Mouse (Mus musculus) small intestine, adult 2 months (tissue): ENCODE measurements around the gene Szrd1. TPM values are rescaled to one million over a fixed set of nuclear protein-coding genes. Genes with fewer than 3 reads are reported as not detected.

Experiments
- H3K27ac ChIP-seq: fragments of 200-500 bp; 2 replicates; pipeline ENCODE4 v1.5.1; 2012; ENCODE audit warnings: low read depth, low read length, control low read depth, inconsistent platforms; ENCODE audit not compliant: insufficient read depth
- H3K27me3 ChIP-seq: fragments of 200-500 bp; 2 replicates; pipeline ENCODE4 v1.6.1; 2012; ENCODE audit warnings: mild to moderate bottlenecking, moderate library complexity, low read length, inconsistent platforms; ENCODE audit not compliant: control insufficient read depth, insufficient read depth
- H3K36me3 ChIP-seq: fragments of 200-500 bp; 2 replicates; pipeline ENCODE4 v1.6.1; 2012; ENCODE audit warnings: mild to moderate bottlenecking, low read length, control low read depth, inconsistent platforms; ENCODE audit not compliant: control insufficient read depth, insufficient read depth
- H3K4me1 ChIP-seq: fragments of 200-500 bp; 2 replicates; pipeline ENCODE4 v1.6.1; 2012; ENCODE audit warnings: low read length, inconsistent platforms, mixed read lengths; ENCODE audit not compliant: control insufficient read depth, insufficient read depth, insufficient read length
- H3K4me3 ChIP-seq: fragments of 200-500 bp; 2 replicates; pipeline ENCODE4 v1.5.1; 2012; ENCODE audit warnings: low read depth, mild to moderate bottlenecking, control low read depth, inconsistent platforms, low read length, moderate library complexity
- CTCF ChIP-seq: fragments of 200-500 bp; IDR thresholded peaks from 2 replicates; pipeline ENCODE4 v1.5.1; 2012; ENCODE audit warnings: low read depth, mild to moderate bottlenecking, control low read depth, inconsistent platforms, low read length, moderate library complexity, mixed read lengths; ENCODE audit not compliant: insufficient replicate concordance, insufficient read length; ENCODE audit errors: extremely low read depth
- POLR2A ChIP-seq: fragments of 200-500 bp; IDR thresholded peaks from 2 replicates; pipeline ENCODE4 v1.6.1; 2012; ENCODE audit warnings: low read depth, mild to moderate bottlenecking, control low read depth, inconsistent platforms, low read length, moderate library complexity
- WGBS: fragments of 180-500 bp; shearing (Covaris S2); methylation state at CpG from one replicate; pipeline ENCODE4 v1.1.7; 2018; 5-methylcytosine and 5-hydroxymethylcytosine counted together
- polyA plus RNA-seq: library from polyadenylated mRNA; depleted of rRNA; stranded (reverse); fragments of >200 nt; gene quantifications from 2 replicates; pipeline ENCODE4 v1.2.3, GENCODE M21; 2012

The Szrd1 gene
- polyA plus RNA-seq, 1 experiment, result 52.5 TPM

DNA sequence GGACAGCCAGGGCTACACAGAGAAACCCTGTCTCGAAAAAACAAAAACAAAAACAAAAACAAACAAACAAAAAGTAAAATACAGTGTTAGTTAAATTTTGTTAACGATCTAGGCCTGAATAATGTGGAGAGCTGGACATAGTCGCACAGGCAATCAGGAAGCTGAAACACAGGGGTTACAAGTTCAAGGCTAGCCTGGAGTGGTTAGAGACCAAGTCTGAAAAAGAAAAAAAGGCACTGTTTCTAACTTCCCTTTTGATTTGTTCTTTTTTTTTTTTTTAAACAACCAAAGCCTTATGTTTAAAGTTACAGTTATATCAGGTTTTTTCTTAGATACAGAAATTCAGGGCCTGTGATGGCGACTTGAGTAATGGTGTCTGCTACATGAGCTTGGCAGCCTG is 20.6 kb upstream of the Szrd1 start:
- no peak for TF ChIP-seq POLR2A
- no peak for TF ChIP-seq CTCF
- H3K27me3 ChIP-seq, result no peaks in the 10 kb centered on the region
- 61% methylated on average over 4 of the region's 4 CpGs for WGBS

DNA sequence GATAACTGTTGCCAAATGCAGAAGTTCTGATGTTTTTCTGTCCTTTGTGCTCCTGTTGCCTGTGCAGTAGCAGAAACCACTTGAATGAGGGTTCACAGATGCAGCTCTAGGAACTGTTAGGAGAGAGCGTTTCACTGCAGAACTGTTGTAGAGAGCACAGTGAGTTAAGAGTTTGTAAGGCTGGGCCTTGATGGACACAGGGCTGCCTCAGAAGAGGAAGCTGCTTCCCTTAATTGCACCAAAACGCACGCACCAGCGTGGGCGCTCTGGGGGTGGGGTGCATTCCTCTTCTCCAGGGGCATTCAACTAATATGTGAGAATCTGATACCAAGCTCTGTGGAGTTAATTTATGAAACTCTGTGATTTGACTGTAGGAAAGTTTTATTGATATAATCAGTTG is 20.1 kb upstream of the Szrd1 start:
- H3K4me1 ChIP-seq, result peaks cover 32% of the 10 kb centered on the region
- WGBS, result 18% methylated on average over 5 of the region's 5 CpGs
- no peak overlapping the region for H3K4me3 ChIP-seq
- no peak for TF ChIP-seq POLR2A
- no peak for TF ChIP-seq CTCF
- H3K27me3 ChIP-seq, result no peaks in the 10 kb centered on the region
- no peaks in the 10 kb centered on the region for H3K36me3 ChIP-seq
- peak overlapping the region; percentile 89 for H3K27ac ChIP-seq

More for the DNA sequence above, 20.6 kb upstream of the Szrd1 start:
- no peak overlapping the region; the same call in 1 of the 2 replicates for H3K27ac ChIP-seq
- no peak overlapping the region for H3K4me3 ChIP-seq
- no peaks in the 10 kb centered on the region for H3K36me3 ChIP-seq
- H3K4me1 ChIP-seq, result peaks cover 32% of the 10 kb centered on the region

DNA sequence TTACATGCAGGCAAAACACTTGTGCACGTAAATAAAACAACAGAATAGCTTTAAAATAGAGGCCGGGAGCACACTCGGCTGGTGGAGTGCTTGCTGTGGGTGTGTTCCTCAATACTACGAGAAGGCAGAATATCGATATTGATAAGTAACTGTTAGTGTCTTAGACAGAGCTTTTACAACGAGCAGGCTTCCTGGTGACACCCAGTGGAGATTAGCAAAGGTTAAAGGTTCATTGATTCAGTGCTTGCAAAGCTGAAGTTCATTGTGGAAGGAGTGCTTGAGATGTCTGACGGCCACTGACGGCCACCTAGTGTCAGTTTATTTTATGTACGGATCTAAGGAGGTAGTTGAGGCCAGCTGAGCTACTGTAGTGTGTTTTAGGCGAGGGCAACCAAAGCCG is 19.5 kb upstream of the Szrd1 start:
- no peaks in the 10 kb centered on the region for H3K36me3 ChIP-seq
- H3K4me1 ChIP-seq, result peaks cover 32% of the 10 kb centered on the region
- H3K4me3 ChIP-seq, result peak overlapping the region; percentile 37; the same call in 1 of the 2 replicates
- peak overlapping the region; percentile 96 for H3K27ac ChIP-seq
- TF ChIP-seq POLR2A (no peak), CTCF (peak; percentile 18; the same call in 1 of the 2 replicates)
- no peaks in the 10 kb centered on the region for H3K27me3 ChIP-seq
- 17% methylated on average over 11 of the region's 11 CpGs for WGBS

DNA sequence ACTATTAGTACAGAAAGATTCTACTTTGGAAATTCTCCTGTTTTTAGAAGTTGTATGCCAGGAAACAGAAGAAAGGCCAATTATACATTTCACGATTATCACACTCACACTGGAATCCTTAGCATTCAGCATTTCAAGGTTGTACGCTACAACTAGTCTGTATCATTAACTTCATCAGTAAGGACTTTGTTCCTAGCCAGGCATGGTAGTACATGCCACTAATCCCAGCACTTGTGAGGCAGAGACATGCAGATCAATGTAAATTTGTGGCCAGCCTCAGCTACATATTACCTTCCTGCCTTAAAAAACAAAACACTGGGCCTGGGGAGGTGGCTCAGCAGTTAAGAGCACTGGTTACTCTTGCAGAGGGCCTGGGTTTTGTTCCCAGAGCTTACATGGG is 19.0 kb upstream of the Szrd1 start:
- H3K4me3 ChIP-seq, result peak overlapping the region; percentile 37; the same call in 1 of the 2 replicates
- H3K27me3 ChIP-seq, result no peaks in the 10 kb centered on the region
- no peaks in the 10 kb centered on the region for H3K36me3 ChIP-seq
- no peak for TF ChIP-seq POLR2A
- TF ChIP-seq CTCF, result no peak
- H3K27ac ChIP-seq, result peak overlapping the region; percentile 96
- H3K4me1 ChIP-seq, result peaks cover 32% of the 10 kb centered on the region
- 28% methylated on average over 2 of the region's 2 CpGs for WGBS

DNA sequence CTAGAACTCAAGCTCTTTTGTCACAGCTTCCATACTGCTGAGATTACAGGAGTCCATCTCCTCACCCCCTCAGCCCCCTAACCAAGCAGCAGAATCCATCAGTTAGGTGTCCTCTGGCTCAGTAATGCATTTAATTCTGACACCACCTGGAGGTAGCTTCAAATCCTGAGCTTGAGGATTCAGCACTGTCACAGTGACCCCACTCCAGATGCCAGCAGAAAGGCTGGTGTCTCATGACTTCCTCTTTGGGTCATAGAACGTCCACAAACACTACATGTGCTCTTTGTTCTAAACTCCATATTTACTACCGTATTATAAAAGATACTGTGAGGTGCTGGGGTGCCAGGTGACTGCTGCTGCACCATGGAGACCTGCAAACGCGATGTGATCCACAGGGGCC is 17.9 kb upstream of the Szrd1 start:
- Histone ChIP-seq H3K36me3 (no peaks in the 10 kb centered on the region), H3K4me1 (peaks cover 32% of the 10 kb centered on the region), H3K4me3 (no peak overlapping the region), H3K27ac (peak overlapping the region; percentile 57), H3K27me3 (no peaks in the 10 kb centered on the region)
- 24% methylated on average over 4 of the region's 4 CpGs for WGBS
- TF ChIP-seq POLR2A, result no peak
- no peak for TF ChIP-seq CTCF

DNA sequence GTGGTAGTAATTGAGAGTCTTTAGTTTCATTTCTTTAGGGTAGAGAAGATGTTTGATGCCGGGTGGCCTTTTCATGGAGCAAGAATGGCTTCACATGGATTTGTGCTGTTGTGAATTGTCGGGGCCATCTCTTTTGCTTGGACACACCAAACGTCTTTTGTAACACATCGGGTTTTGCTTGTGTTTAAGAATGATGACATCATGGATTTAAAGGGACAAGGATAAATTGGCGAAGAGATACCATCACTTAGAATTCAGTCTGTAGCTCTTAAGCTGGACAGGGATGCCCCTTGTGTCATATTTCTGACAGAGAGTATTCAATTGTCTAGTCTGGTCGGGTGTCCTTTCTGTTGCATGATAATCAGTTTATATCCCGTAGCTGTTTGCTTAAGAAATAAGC is 9.5 kb upstream of the Szrd1 start:
- H3K4me3 ChIP-seq, result peak overlapping the region; percentile 19; the same call in 1 of the 2 replicates
- no peaks in the 10 kb centered on the region for H3K36me3 ChIP-seq
- WGBS, result 12% methylated on average over 7 of the region's 7 CpGs
- peaks cover 5% of the 10 kb centered on the region; the same call in 1 of the 2 replicates for H3K4me1 ChIP-seq
- H3K27me3 ChIP-seq, result no peaks in the 10 kb centered on the region
- no peak overlapping the region for H3K27ac ChIP-seq
- no peak for TF ChIP-seq CTCF

DNA sequence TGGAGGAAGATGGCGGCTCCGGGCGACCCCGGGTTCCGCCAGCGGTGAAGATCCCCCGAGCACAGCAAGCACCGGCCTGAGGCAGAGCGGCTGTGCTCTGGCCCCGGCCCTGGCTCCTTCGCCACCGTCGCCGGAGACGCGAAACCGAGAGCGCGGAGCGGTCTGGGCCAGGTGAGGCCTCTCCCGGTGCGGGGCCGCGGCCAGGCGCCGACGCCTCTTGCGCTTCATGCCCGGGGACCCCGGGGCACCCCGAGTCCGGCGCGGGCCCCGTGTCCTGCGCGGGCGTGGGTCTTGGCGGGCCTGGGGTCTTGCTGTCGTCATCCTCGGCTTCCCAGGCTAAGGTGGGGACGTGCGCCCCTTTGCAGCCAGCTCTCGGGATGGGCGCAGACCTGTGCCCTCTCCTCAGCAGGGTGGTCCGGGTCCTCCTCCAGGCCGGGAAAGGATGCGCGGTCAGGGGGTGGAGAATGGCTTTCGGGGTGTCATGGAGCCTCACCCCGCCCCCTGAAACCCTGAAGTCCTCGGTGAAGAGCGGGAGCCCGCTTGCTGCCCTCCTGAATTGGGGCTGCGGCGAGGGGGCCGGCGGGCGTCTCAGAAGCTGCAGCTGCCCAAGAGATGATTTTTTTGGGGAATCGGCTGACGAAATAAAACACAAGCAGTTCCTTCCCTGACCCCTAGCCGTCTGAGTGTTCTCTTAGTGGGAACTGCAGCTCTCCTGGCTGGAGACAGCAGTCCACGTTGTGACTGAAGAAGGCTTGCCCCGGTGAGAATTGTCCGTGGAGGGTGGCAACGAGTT is 8.6 kb upstream of the Szrd1 start:
- TF ChIP-seq POLR2A (no peak), CTCF (peak; percentile 9; the same call in 1 of the 2 replicates)
- Histone ChIP-seq H3K4me1 (peaks cover 5% of the 10 kb centered on the region; the same call in 1 of the 2 replicates), H3K36me3 (no peaks in the 10 kb centered on the region), H3K4me3 (peak overlapping the region; percentile 82), H3K27me3 (no peaks in the 10 kb centered on the region), H3K27ac (peak overlapping the region; percentile 51)
- under 1% methylated on average over 66 of the region's 66 CpGs for WGBS
